Mouse (Mus musculus): ENCODE results near the gene Mast4. TPM values are rescaled to one million over a fixed set of nuclear protein-coding genes. Genes with fewer than 3 reads are reported as not detected.

Mast4 gene
- polyA plus RNA-seq, 1 experiment, result 2.8 TPM

GRCm38 (mm10) chr13:102862397-102862796 lies 471.9 kb downstream of the Mast4 start:
- 71% methylated on average over 2 of the region's 2 CpGs for WGBS
- DNase-seq (ENCODE audit: low read depth, low spot score), result no peak

- DNase-seq (ENCODE audit: low read depth, low spot score), result no peak
- 96% methylated on average over 7 of the region's 7 CpGs for WGBS
Observed at GRCm38 (mm10) chr13:102860733-102861132, 473.6 kb downstream of the Mast4 start.

GRCm38 (mm10) chr13:102860135-102860534 lies 474.2 kb downstream of the Mast4 start:
- WGBS, result 58% methylated on average over 3 of the region's 3 CpGs
- DNase-seq (ENCODE audit: low read depth, low spot score), result no peak

- WGBS, result 59% methylated on average over 3 of the region's 3 CpGs
- no peak for DNase-seq (ENCODE audit: low read depth, low spot score)
Observed at GRCm38 (mm10) chr13:102857539-102857838, 476.8 kb downstream of the Mast4 start.

- WGBS, result 45% methylated on average over 5 of the region's 5 CpGs
- DNase-seq (ENCODE audit: low read depth, low spot score), result no peak
Observed at GRCm38 (mm10) chr13:102856821-102857538, 477.3 kb downstream of the Mast4 start.

- 55% methylated on average over 5 of the region's 5 CpGs for WGBS
- no peak for DNase-seq (ENCODE audit: low read depth, low spot score)
Observed at GRCm38 (mm10) chr13:102852865-102853264, 481.4 kb downstream of the Mast4 start.

GRCm38 (mm10) chr13:102851253-102851652 lies 483.0 kb downstream of the Mast4 start:
- 41% methylated on average over 1 of the region's 1 CpGs for WGBS

GRCm38 (mm10) chr13:102850594-102850993 lies 483.7 kb downstream of the Mast4 start:
- WGBS, result 86% methylated on average over 2 of the region's 2 CpGs
- DNase-seq (ENCODE audit: low read depth, low spot score), result no peak

More at GRCm38 (mm10) chr13:102851253-102851652, 483.0 kb downstream of the Mast4 start:
- no peak for DNase-seq (ENCODE audit: low read depth, low spot score)

GRCm38 (mm10) chr13:102849068-102849467 lies 485.2 kb downstream of the Mast4 start:
- WGBS, result 43% methylated on average over 3 of the region's 3 CpGs

GRCm38 (mm10) chr13:102846473-102846872 lies 487.8 kb downstream of the Mast4 start:
- WGBS, result 95% methylated on average over 4 of the region's 4 CpGs
- no peak for DNase-seq (ENCODE audit: low read depth, low spot score)

More at GRCm38 (mm10) chr13:102849068-102849467, 485.2 kb downstream of the Mast4 start:
- no peak for DNase-seq (ENCODE audit: low read depth, low spot score)

- DNase-seq (ENCODE audit: low read depth, low spot score), result no peak
- WGBS, result 75% methylated on average over 2 of the region's 2 CpGs
Observed at GRCm38 (mm10) chr13:102842715-102843114, 491.6 kb downstream of the Mast4 start.

GRCm38 (mm10) chr13:102842237-102842636 lies 492.1 kb downstream of the Mast4 start:
- WGBS, result 25% methylated on average over 8 of the region's 8 CpGs

GRCm38 (mm10) chr13:102839741-102840482 lies 494.4 kb downstream of the Mast4 start:
- 65% methylated on average over 7 of the region's 7 CpGs for WGBS
- DNase-seq (ENCODE audit: low read depth, low spot score), result no peak

More at GRCm38 (mm10) chr13:102842237-102842636, 492.1 kb downstream of the Mast4 start:
- DNase-seq (ENCODE audit: low read depth, low spot score), result no peak

GRCm38 (mm10) chr13:102837427-102837826 lies 496.9 kb downstream of the Mast4 start:
- WGBS, result 34% methylated on average over 4 of the region's 4 CpGs
- DNase-seq (ENCODE audit: low read depth, low spot score), result no peak

GRCm38 (mm10) chr13:102835336-102835735 lies 499.0 kb downstream of the Mast4 start:
- 58% methylated on average over 8 of the region's 8 CpGs for WGBS
- no peak for DNase-seq (ENCODE audit: low read depth, low spot score)

- 88% methylated on average over 4 of the region's 4 CpGs for WGBS
- DNase-seq (ENCODE audit: low read depth, low spot score), result no peak
Observed at GRCm38 (mm10) chr13:102818287-102818686, 516.0 kb downstream of the Mast4 start.

- 86% methylated on average over 7 of the region's 7 CpGs for WGBS
- no peak for DNase-seq (ENCODE audit: low read depth, low spot score)
Observed at GRCm38 (mm10) chr13:102816689-102817088, 517.6 kb downstream of the Mast4 start.

GRCm38 (mm10) chr13:102815158-102815557 lies 519.1 kb downstream of the Mast4 start:
- 96% methylated on average over 6 of the region's 6 CpGs for WGBS

GRCm38 (mm10) chr13:102811129-102811832 lies 523.0 kb downstream of the Mast4 start:
- no peak for DNase-seq (ENCODE audit: low read depth, low spot score)
- 25% methylated on average over 15 of the region's 15 CpGs for WGBS

More at GRCm38 (mm10) chr13:102815158-102815557, 519.1 kb downstream of the Mast4 start:
- DNase-seq (ENCODE audit: low read depth, low spot score), result no peak

GRCm38 (mm10) chr13:102806652-102807051 lies 527.6 kb downstream of the Mast4 start:
- no peak for DNase-seq (ENCODE audit: low read depth, low spot score)
- WGBS, result 76% methylated on average over 3 of the region's 3 CpGs

All from large intestine, adult 2 months (tissue).